Mouse (Mus musculus) MEL (cell line): ENCODE data around the gene Srsf3. TPM values are rescaled to one million over a fixed set of nuclear protein-coding genes. Genes with fewer than 3 reads are reported as not detected.

ENCODE experiments used
- DNase-seq: peaks from one replicate; pipeline ENCODE4 v3.0.0; 2011; ENCODE audit warnings: low read depth, low spot score
- H3K27ac ChIP-seq: 2 replicates; pipeline ENCODE4 v1.5.1; 2012; ENCODE audit warnings: low read depth, mild to moderate bottlenecking, control low read depth, low read length, moderate library complexity; ENCODE audit not compliant: control insufficient read depth
- H3K27me3 ChIP-seq, 2 experiments: fragments of 150-350 bp in 1 of 2; sonication (generic) in 1 of 2; 2 replicates each; pipeline ENCODE4 v1.6.1; 2012; ENCODE audit warnings: low read length in 2 of 2, mild to moderate bottlenecking in 2 of 2, improper control_type of control experiment in 1 of 2, moderate library complexity in 1 of 2; ENCODE audit not compliant: insufficient read depth in 2 of 2, control insufficient read depth in 1 of 2
- H3K36me3 ChIP-seq, 2 experiments: 2 replicates each; pipeline ENCODE4 v1.6.1; 2012 to 2014; ENCODE audit warnings: low read length in 2 of 2, improper control_type of control experiment in 1 of 2, inconsistent platforms in 1 of 2, mild to moderate bottlenecking in 1 of 2; ENCODE audit not compliant: insufficient read depth in 2 of 2, control insufficient read depth in 1 of 2
- H3K4me1 ChIP-seq, 2 experiments: fragments of 150-350 bp in 1 of 2; sonication (generic) in 1 of 2; 2 replicates each; pipeline ENCODE4 v1.6.1; 2012; ENCODE audit warnings: low read length in 2 of 2, improper control_type of control experiment in 1 of 2, mild to moderate bottlenecking in 1 of 2; ENCODE audit not compliant: insufficient read depth in 2 of 2, control insufficient read depth in 1 of 2
- H3K4me3 ChIP-seq, 2 experiments: fragments of 150-350 bp in 1 of 2; sonication (generic) in 1 of 2; 2 replicates each; pipeline ENCODE4 v1.5.1; 2012; ENCODE audit warnings: low read depth in 2 of 2, low read length in 2 of 2, mild to moderate bottlenecking in 2 of 2, moderate library complexity in 2 of 2, control low read depth in 1 of 2, improper control_type of control experiment in 1 of 2; ENCODE audit not compliant: control insufficient read depth in 1 of 2, insufficient read depth in 1 of 2
- H3K79me2 ChIP-seq: 2 replicates; pipeline ENCODE4 v1.6.1; 2012; ENCODE audit warnings: mild to moderate bottlenecking, low read length, moderate library complexity; ENCODE audit not compliant: control insufficient read depth, poor library complexity, insufficient read depth
- H3K9ac ChIP-seq: 2 replicates; pipeline ENCODE4 v1.6.1; 2012; ENCODE audit warnings: low read depth, mild to moderate bottlenecking, control low read depth, low read length, moderate library complexity; ENCODE audit not compliant: control insufficient read depth, poor library complexity, severe bottlenecking
- H3K9me3 ChIP-seq: fragments of 150-350 bp; sonication (generic); replicated peaks from 2 replicates; pipeline ENCODE4 v1.6.1; 2012; ENCODE audit warnings: mild to moderate bottlenecking, low read length, improper control_type of control experiment, moderate library complexity; ENCODE audit not compliant: insufficient read depth
- BHLHE40 ChIP-seq: IDR thresholded peaks from 2 replicates; pipeline ENCODE4 v1.6.1; 2012; ENCODE audit warnings: low read depth, mild to moderate bottlenecking, inconsistent platforms, low read length, improper control_type of control experiment, borderline replicate concordance
- CHD2 ChIP-seq: IDR thresholded peaks from 2 replicates; pipeline ENCODE4 v1.6.1; 2011; ENCODE audit warnings: low read length, improper control_type of control experiment
- ELF1 ChIP-seq: IDR thresholded peaks from 2 replicates; pipeline ENCODE4 v1.6.1; 2014; ENCODE audit warnings: low read depth, mild to moderate bottlenecking, inconsistent platforms, low read length, improper control_type of control experiment, moderate library complexity
- ETS1 ChIP-seq: IDR thresholded peaks from 2 replicates; pipeline ENCODE4 v1.6.1; 2012; ENCODE audit warnings: low read depth, mild to moderate bottlenecking, inconsistent platforms, low read length, improper control_type of control experiment, moderate library complexity
- GABPA ChIP-seq: IDR thresholded peaks from 2 replicates; pipeline ENCODE4 v1.6.1; 2012; ENCODE audit warnings: low read depth, mild to moderate bottlenecking, inconsistent platforms, low read length, improper control_type of control experiment, moderate library complexity
- GATA1 ChIP-seq: IDR thresholded peaks from 2 replicates; pipeline ENCODE4 v1.6.1; 2011; ENCODE audit warnings: low read depth, low read length, improper control_type of control experiment
- HCFC1 ChIP-seq: IDR thresholded peaks from 2 replicates; pipeline ENCODE4 v1.6.1; 2012; ENCODE audit warnings: low read depth, mild to moderate bottlenecking, inconsistent platforms, low read length, improper control_type of control experiment, moderate library complexity
- KAT2A ChIP-seq: conservative IDR thresholded peaks from 2 replicates; pipeline ENCODE4 v1.6.1; 2012; ENCODE audit warnings: low read depth, low read length, improper control_type of control experiment, inconsistent platforms
- MAX ChIP-seq: IDR thresholded peaks from 2 replicates; pipeline ENCODE4 v1.6.1; 2011; ENCODE audit warnings: low read length, improper control_type of control experiment
- MEF2A ChIP-seq: IDR thresholded peaks from 2 replicates; pipeline ENCODE4 v1.6.1; 2014; ENCODE audit warnings: low read depth, mild to moderate bottlenecking, inconsistent platforms, low read length, improper control_type of control experiment; ENCODE audit not compliant: poor library complexity, insufficient replicate concordance, severe bottlenecking; ENCODE audit errors: extremely low read depth
- MYC ChIP-seq: IDR thresholded peaks from 2 replicates; pipeline ENCODE4 v1.6.1; 2011; ENCODE audit warnings: low read depth, mild to moderate bottlenecking, low read length, improper control_type of control experiment, moderate library complexity
- NELFE ChIP-seq: IDR thresholded peaks from 2 replicates; pipeline ENCODE4 v1.6.1; 2011; ENCODE audit warnings: low read depth, low read length, improper control_type of control experiment
- NRF1 ChIP-seq: IDR thresholded peaks from 2 replicates; pipeline ENCODE4 v1.6.1; 2014; ENCODE audit warnings: low read depth, mild to moderate bottlenecking, inconsistent platforms, low read length, improper control_type of control experiment, moderate library complexity; ENCODE audit not compliant: poor library complexity, insufficient read depth, severe bottlenecking
- POLR2A ChIP-seq, 2 experiments: IDR thresholded peaks; 2 replicates each; pipeline ENCODE4 v1.6.1; 2011 to 2012; ENCODE audit warnings: low read length in 2 of 2, mild to moderate bottlenecking in 2 of 2, control low read depth in 1 of 2, improper control_type of control experiment in 1 of 2, low read depth in 1 of 2, moderate library complexity in 1 of 2; ENCODE audit not compliant: control insufficient read depth in 1 of 2, insufficient read depth in 1 of 2, poor library complexity in 1 of 2
- POLR2AphosphoS5 ChIP-seq: IDR thresholded peaks from 2 replicates; pipeline ENCODE4 v1.6.1; 2012; ENCODE audit warnings: low read depth, borderline replicate concordance, mild to moderate bottlenecking, inconsistent platforms, low read length, moderate library complexity, mixed read lengths
- RAD21 ChIP-seq: IDR thresholded peaks from 2 replicates; pipeline ENCODE4 v1.6.1; 2011; ENCODE audit warnings: mild to moderate bottlenecking, low read depth, low read length, improper control_type of control experiment
- RCOR1 ChIP-seq: IDR thresholded peaks from 2 replicates; pipeline ENCODE4 v1.6.1; 2012; ENCODE audit warnings: low read depth, mild to moderate bottlenecking, inconsistent platforms, low read length, improper control_type of control experiment
- SIN3A ChIP-seq: IDR thresholded peaks from 2 replicates; pipeline ENCODE4 v1.6.1; 2012; ENCODE audit warnings: low read length, improper control_type of control experiment, inconsistent platforms
- SMC3 ChIP-seq: IDR thresholded peaks from 2 replicates; pipeline ENCODE4 v1.6.1; 2011; ENCODE audit warnings: low read depth, low read length, improper control_type of control experiment
- TBP ChIP-seq: IDR thresholded peaks from 2 replicates; pipeline ENCODE4 v1.8.0; 2011; ENCODE audit warnings: low read depth, low read length, improper control_type of control experiment
- UBTF ChIP-seq: IDR thresholded peaks from 2 replicates; pipeline ENCODE4 v1.6.1; 2012; ENCODE audit warnings: low read depth, mild to moderate bottlenecking, inconsistent platforms, low read length, improper control_type of control experiment, moderate library complexity, borderline replicate concordance; ENCODE audit not compliant: insufficient read depth
- USF1 ChIP-seq: IDR thresholded peaks from 2 replicates; pipeline ENCODE4 v1.6.1; 2014; ENCODE audit warnings: low read depth, mild to moderate bottlenecking, inconsistent platforms, low read length, improper control_type of control experiment, moderate library complexity
- USF2 ChIP-seq, 2 experiments: IDR thresholded peaks; 2 replicates each; pipeline ENCODE4 v1.6.1; 2011 to 2012; ENCODE audit warnings: improper control_type of control experiment in 2 of 2, low read length in 2 of 2, borderline replicate concordance in 1 of 2, inconsistent platforms in 1 of 2, low read depth in 1 of 2, mild to moderate bottlenecking in 1 of 2; ENCODE audit not compliant: insufficient read depth in 1 of 2
- ZMIZ1 ChIP-seq: IDR thresholded peaks from 2 replicates; pipeline ENCODE4 v1.6.1; 2012; ENCODE audit warnings: low read depth, mild to moderate bottlenecking, inconsistent platforms, low read length, improper control_type of control experiment, moderate library complexity
- ZNF384 ChIP-seq: IDR thresholded peaks from 2 replicates; pipeline ENCODE4 v1.6.1; 2012; ENCODE audit warnings: low read depth, mild to moderate bottlenecking, inconsistent platforms, low read length, improper control_type of control experiment
- polyA plus RNA-seq, 2 experiments: library from polyadenylated mRNA; stranded (reverse) in 1 of 2; unstranded in 1 of 2; fragments of >175 nt in 1 of 2; fragments of >200 nt in 1 of 2; gene quantifications; 2 replicates each; pipeline versions ENCODE4 v1.2.1 to v1.2.4; 2012; ENCODE audit warnings: low replicate concordance in 2 of 2, low read depth in 1 of 2; ENCODE audit not compliant: insufficient read length in 2 of 2, insufficient read depth in 1 of 2, missing spikeins in 1 of 2
- total RNA-seq: library from RNA; depleted of rRNA; stranded (reverse); fragments of 300-350 nt; gene quantifications from 2 replicates; pipeline ENCODE4 v1.2.3, GENCODE M21; 2012

The Srsf3 gene
- total and polyA plus RNA-seq, 3 experiments = 326 to 556 (median 367) TPM

DNA sequence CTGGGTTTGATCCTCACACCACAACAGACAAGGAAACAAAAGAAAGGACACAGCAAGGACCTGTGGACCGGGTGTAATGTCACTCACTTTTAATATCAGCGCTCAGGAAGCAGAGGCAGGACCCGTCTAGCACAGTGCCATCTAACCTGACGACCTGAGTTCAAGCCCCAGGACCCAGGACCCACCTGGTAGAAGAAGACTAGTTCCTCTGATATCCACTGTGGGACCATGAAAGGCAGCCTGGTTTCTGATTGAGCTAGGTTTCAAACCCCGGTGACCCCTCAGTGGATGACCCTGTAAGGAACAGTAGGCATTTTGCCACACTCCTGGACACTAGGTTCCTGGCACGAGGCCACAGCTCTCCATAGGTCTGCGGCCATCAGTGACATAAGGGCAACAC, 52.2 kb downstream of the Srsf3 start:
- no peak for DNase-seq

GRCm38 (mm10) chr17:29085266-29085665, 52.8 kb downstream of the Srsf3 start:
- no peaks in the 10 kb centered on the region for H3K9me3 ChIP-seq
- H3K4me3 ChIP-seq = no peak overlapping the region
- H3K27me3 ChIP-seq = no peaks in the 10 kb centered on the region
- no peak for DNase-seq
- H3K9ac ChIP-seq = no peak overlapping the region
- no peak for TF ChIP-seq POLR2A (IDR thresholded peaks at IDR 0.05; ENCODE audit: control insufficient read depth in 1 of 2, insufficient read depth in 1 of 2, low read depth in 1 of 2, low read length in 2 of 2, poor library complexity in 1 of 2)
- no peak for TF ChIP-seq UBTF
- no peak for TF ChIP-seq NRF1
- TF ChIP-seq ZMIZ1 = no peak
- TF ChIP-seq KAT2A = no peak
- no peak for TF ChIP-seq GABPA
- no peak for TF ChIP-seq SMC3
- TF ChIP-seq CHD2 = no peak
- no peak for TF ChIP-seq HCFC1
- no peak for TF ChIP-seq GATA1
- peaks cover 5 to 9% of the 10 kb centered on the region in 2 experiments for H3K4me1 ChIP-seq
- peaks cover 5% of the 10 kb centered on the region; the same call in 1 of the 2 replicates for H3K79me2 ChIP-seq
- H3K27ac ChIP-seq = no peak overlapping the region
- H3K36me3 ChIP-seq = 0 out of 4 replicates have a peak, but pooled peaks cover 0 to 3% of the 10 kb centered on the region in 2 experiments

More for the DNA sequence above, 52.2 kb downstream of the Srsf3 start:
- H3K27me3 ChIP-seq = no peaks in the 10 kb centered on the region
- H3K4me1 ChIP-seq = peaks cover 8 to 11% of the 10 kb centered on the region in 2 experiments
- no peak overlapping the region for H3K4me3 ChIP-seq
- H3K9ac ChIP-seq = no peak overlapping the region
- no peak overlapping the region for H3K27ac ChIP-seq
- H3K36me3 ChIP-seq = peaks cover 0 to 6% of the 10 kb centered on the region in 2 experiments; a peak in 1 of 4 replicates
- no peak for TF ChIP-seq USF1
- no peak for TF ChIP-seq SMC3
- TF ChIP-seq MEF2A = no peak
- no peak for TF ChIP-seq POLR2AphosphoS5
- TF ChIP-seq NELFE = no peak
- TF ChIP-seq KAT2A = no peak
- no peak for TF ChIP-seq SIN3A
- no peak for TF ChIP-seq RAD21
- no peak for TF ChIP-seq TBP
- no peak for TF ChIP-seq MYC
- no peak for TF ChIP-seq ETS1
- no peak for TF ChIP-seq ELF1
- TF ChIP-seq BHLHE40 = no peak
- TF ChIP-seq ZNF384 = no peak
- no peak for TF ChIP-seq HCFC1
- TF ChIP-seq CHD2 = no peak
- no peak for TF ChIP-seq USF2 (IDR thresholded peaks at IDR 0.05; ENCODE audit: borderline replicate concordance in 1 of 2, insufficient read depth in 1 of 2, low read depth in 1 of 2, low read length in 2 of 2)
- TF ChIP-seq RCOR1 = no peak
- no peak for TF ChIP-seq NRF1
- TF ChIP-seq MAX = no peak
- H3K79me2 ChIP-seq = peaks cover 5% of the 10 kb centered on the region; the same call in 1 of the 2 replicates
- H3K9me3 ChIP-seq = no peaks in the 10 kb centered on the region
